Mouse (Mus musculus) intestine, postnatal 0 days (tissue): ENCODE data around the gene C530008M17Rik. TPM values are rescaled to one million over a fixed set of nuclear protein-coding genes. Genes with fewer than 3 reads are reported as not detected.

Experiments
- ATAC-seq: fragments of 200-750 bp; cut with Nextera tagmentation; 2 replicates; pipeline ENCODE4 v1.8.0; 2017; ENCODE audit warnings: mild to moderate bottlenecking, moderate TSS enrichment, moderate library complexity
- H3K27ac ChIP-seq: fragments of 300-500 bp; sonication (generic); 2 replicates; pipeline ENCODE4 v1.5.1; 2014; ENCODE audit warnings: mild to moderate bottlenecking, low read depth, low read length, moderate library complexity
- H3K27me3 ChIP-seq: fragments of 300-500 bp; sonication (generic); replicated peaks from 2 replicates; pipeline ENCODE4 v1.6.1; 2014; ENCODE audit warnings: low read length, mixed read lengths; ENCODE audit not compliant: control insufficient read depth, insufficient read depth
- H3K36me3 ChIP-seq: fragments of 300-500 bp; sonication (generic); 2 replicates; pipeline ENCODE4 v1.6.1; 2014; ENCODE audit warnings: mild to moderate bottlenecking, moderate library complexity; ENCODE audit not compliant: control insufficient read depth, insufficient read depth
- H3K4me1 ChIP-seq: fragments of 300-500 bp; sonication (generic); replicated peaks from 2 replicates; pipeline ENCODE4 v1.6.1; 2014; ENCODE audit warnings: antibody characterized with exemption, low read length, mixed read lengths; ENCODE audit not compliant: control insufficient read depth, insufficient read depth
- H3K4me2 ChIP-seq: fragments of 300-500 bp; sonication (generic); replicated peaks from 2 replicates; pipeline ENCODE4 v1.6.1; 2014; ENCODE audit warnings: low read depth, mild to moderate bottlenecking, moderate library complexity
- H3K4me3 ChIP-seq: fragments of 300-500 bp; sonication (generic); 2 replicates; pipeline ENCODE4 v1.5.1; 2014; ENCODE audit warnings: low read depth, low read length
- H3K9ac ChIP-seq: fragments of 300-500 bp; sonication (generic); 2 replicates; pipeline ENCODE4 v1.6.1; 2014; ENCODE audit warnings: mild to moderate bottlenecking, low read depth, low read length
- H3K9me3 ChIP-seq: fragments of 300-500 bp; sonication (generic); 2 replicates; pipeline ENCODE4 v1.6.1; 2016; ENCODE audit warnings: mixed run types; ENCODE audit not compliant: control insufficient read depth
- CTCF ChIP-seq: sonication (generic); IDR thresholded peaks from 2 replicates; pipeline ENCODE4 v1.5.1; 2016; ENCODE audit warnings: low read depth, mild to moderate bottlenecking, control low read depth, antibody characterized with exemption, moderate library complexity
- WGBS: fragments of 180-500 bp; shearing (Covaris S2); extraction: QIAGEN DNeasy Blood & Tissue Kit; methylation state at CpG from one replicate; pipeline ENCODE4 v1.1.7; 2014; 5-methylcytosine and 5-hydroxymethylcytosine counted together
- polyA plus RNA-seq: library from polyadenylated mRNA; unstranded; fragments of >200 nt; fragmentation: Nextera tagmentation; extraction: Ambion mirVana; gene quantifications from 2 replicates; pipeline ENCODE4 v1.2.1, GENCODE M21; 2015

The C530008M17Rik gene
- polyA plus RNA-seq, 1 experiment from 2014 or later: 15.3 TPM

GRCm38 (mm10) chr5:76683455-76683854 lies 27.1 kb downstream of the C530008M17Rik start:
- ATAC-seq: no peak
- 48% methylated on average over 5 of the region's 5 CpGs for WGBS
- TF ChIP-seq CTCF: no peak

GRCm38 (mm10) chr5:76684658-76685605 lies 28.6 kb downstream of the C530008M17Rik start:
- H3K9me3 ChIP-seq: no peaks in the 10 kb centered on the region
- no peak for TF ChIP-seq CTCF
- no peak overlapping the region for H3K9ac ChIP-seq
- peak overlapping the region; percentile 10 for H3K27ac ChIP-seq
- H3K27me3 ChIP-seq: no peaks in the 10 kb centered on the region
- 0 out of 2 replicates have a peak, but pooled peaks cover 5% of the 10 kb centered on the region for H3K4me1 ChIP-seq
- no peak overlapping the region for H3K4me3 ChIP-seq
- peak overlapping the region; percentile 30 for H3K4me2 ChIP-seq
- 47% methylated on average over 15 of the region's 15 CpGs for WGBS
- peak; percentile 81 for ATAC-seq
- no peaks in the 10 kb centered on the region for H3K36me3 ChIP-seq

More at GRCm38 (mm10) chr5:76683455-76683854, 27.1 kb downstream of the C530008M17Rik start:
- Histone ChIP-seq H3K27me3 (no peaks in the 10 kb centered on the region), H3K36me3 (no peaks in the 10 kb centered on the region), H3K9me3 (no peaks in the 10 kb centered on the region), H3K4me3 (no peak overlapping the region), H3K27ac (no peak overlapping the region), H3K9ac (no peak overlapping the region), H3K4me1 (0 out of 2 replicates have a peak, but pooled peaks cover 5% of the 10 kb centered on the region), H3K4me2 (no peak overlapping the region)

GRCm38 (mm10) chr5:76687961-76688600 lies 31.8 kb downstream of the C530008M17Rik start:
- Histone ChIP-seq H3K4me3 (no peak overlapping the region), H3K27ac (no peak overlapping the region), H3K4me2 (no peak overlapping the region), H3K4me1 (0 out of 2 replicates have a peak, but pooled peaks cover 5% of the 10 kb centered on the region), H3K27me3 (no peaks in the 10 kb centered on the region), H3K36me3 (no peaks in the 10 kb centered on the region), H3K9me3 (no peaks in the 10 kb centered on the region), H3K9ac (no peak overlapping the region)
- TF ChIP-seq CTCF: no peak
- ATAC-seq: no peak
- 86% methylated on average over 10 of the region's 10 CpGs for WGBS

GRCm38 (mm10) chr5:76688643-76689042 lies 32.3 kb downstream of the C530008M17Rik start:
- H3K27me3 ChIP-seq: no peaks in the 10 kb centered on the region
- H3K9me3 ChIP-seq: no peaks in the 10 kb centered on the region
- H3K36me3 ChIP-seq: no peaks in the 10 kb centered on the region
- ATAC-seq: no peak
- 0 out of 2 replicates have a peak, but pooled peaks cover 5% of the 10 kb centered on the region for H3K4me1 ChIP-seq
- H3K4me3 ChIP-seq: no peak overlapping the region
- WGBS: 88% methylated on average over 6 of the region's 6 CpGs
- no peak overlapping the region for H3K27ac ChIP-seq
- no peak for TF ChIP-seq CTCF
- H3K4me2 ChIP-seq: no peak overlapping the region
- H3K9ac ChIP-seq: no peak overlapping the region

- H3K27ac ChIP-seq: no peak overlapping the region
- WGBS: 71% methylated on average over 5 of the region's 5 CpGs
- no peak for ATAC-seq
- no peaks in the 10 kb centered on the region for H3K4me1 ChIP-seq
- no peak overlapping the region for H3K4me2 ChIP-seq
- H3K4me3 ChIP-seq: no peak overlapping the region
- no peak overlapping the region for H3K9ac ChIP-seq
- no peaks in the 10 kb centered on the region for H3K36me3 ChIP-seq
- no peaks in the 10 kb centered on the region for H3K9me3 ChIP-seq
- H3K27me3 ChIP-seq: no peaks in the 10 kb centered on the region
- TF ChIP-seq CTCF: no peak
Measured at GRCm38 (mm10) chr5:76690177-76690593, 33.9 kb downstream of the C530008M17Rik start.

GRCm38 (mm10) chr5:76691251-76691650 lies 34.9 kb downstream of the C530008M17Rik start:
- TF ChIP-seq CTCF: no peak
- H3K27me3 ChIP-seq: no peaks in the 10 kb centered on the region
- H3K9me3 ChIP-seq: no peaks in the 10 kb centered on the region
- no peak overlapping the region for H3K4me3 ChIP-seq
- no peaks in the 10 kb centered on the region for H3K36me3 ChIP-seq
- no peak overlapping the region for H3K9ac ChIP-seq
- no peak overlapping the region for H3K27ac ChIP-seq
- ATAC-seq: no peak
- 84% methylated on average over 5 of the region's 5 CpGs for WGBS
- no peak overlapping the region for H3K4me2 ChIP-seq
- no peaks in the 10 kb centered on the region for H3K4me1 ChIP-seq
